Mouse (Mus musculus) megakaryocyte progenitor cell, adult 5-6 weeks (primary cell): ENCODE data around the gene Scn11a. TPM values are rescaled to one million over a fixed set of nuclear protein-coding genes. Genes with fewer than 3 reads are reported as not detected.

Experiments
- ATAC-seq: replicated peaks from 2 replicates; pipeline ENCODE4 v1.8.0; 2016; ENCODE audit warnings: mild to moderate bottlenecking, moderate TSS enrichment, inconsistent platforms; ENCODE audit not compliant: poor library complexity
- total RNA-seq, 2 experiments: library from RNA; stranded (forward) in 1 of 2; stranded (reverse) in 1 of 2; fragments of 157-497, 149-512 nt in 1 of 2; fragments of 200-1000 nt in 1 of 2; gene quantifications; 2 replicates each; pipeline versions ENCODE4 v1.2.3 to v1.2.4; 2015 to 2017

Gene Scn11a
- total RNA-seq, 2 experiments from 2014 or later = not detected

- no peak for ATAC-seq
Measured at GRCm38 (mm10) chr9:119796791-119797190, 28.5 kb downstream of the Scn11a start.

DNA sequence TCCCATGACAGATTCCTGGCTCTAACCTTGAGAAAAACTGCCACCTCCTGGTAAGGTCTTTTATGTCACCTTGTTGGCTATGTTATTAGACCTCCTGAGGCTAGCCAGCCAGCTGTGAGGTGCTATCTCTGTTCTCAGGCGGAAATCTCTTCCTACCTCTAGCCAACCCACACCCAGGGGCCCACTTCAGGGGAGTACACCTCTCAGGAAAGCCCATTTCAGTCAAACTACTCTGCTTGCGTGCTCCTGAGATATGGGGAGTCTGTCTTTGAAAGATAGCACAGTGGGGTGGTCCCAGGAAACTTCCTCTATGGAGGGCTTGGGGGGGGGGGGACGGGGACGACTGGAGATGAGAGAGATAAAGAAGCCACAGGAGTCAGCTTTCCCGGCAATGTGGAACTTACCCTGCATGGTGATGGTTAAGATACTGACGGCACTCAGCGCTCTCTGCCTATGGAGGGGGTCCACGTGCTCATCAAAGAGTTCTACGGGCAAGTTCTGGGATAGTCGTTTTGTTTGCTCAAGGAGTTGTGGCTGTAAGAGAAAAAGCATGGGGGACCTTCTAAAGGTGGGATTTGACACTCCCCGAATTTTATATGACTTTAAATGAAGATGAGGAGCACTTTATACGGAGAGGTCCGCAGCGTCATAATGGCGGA, 29.9 kb downstream of the Scn11a start:
- ATAC-seq = peak; percentile 81

DNA sequence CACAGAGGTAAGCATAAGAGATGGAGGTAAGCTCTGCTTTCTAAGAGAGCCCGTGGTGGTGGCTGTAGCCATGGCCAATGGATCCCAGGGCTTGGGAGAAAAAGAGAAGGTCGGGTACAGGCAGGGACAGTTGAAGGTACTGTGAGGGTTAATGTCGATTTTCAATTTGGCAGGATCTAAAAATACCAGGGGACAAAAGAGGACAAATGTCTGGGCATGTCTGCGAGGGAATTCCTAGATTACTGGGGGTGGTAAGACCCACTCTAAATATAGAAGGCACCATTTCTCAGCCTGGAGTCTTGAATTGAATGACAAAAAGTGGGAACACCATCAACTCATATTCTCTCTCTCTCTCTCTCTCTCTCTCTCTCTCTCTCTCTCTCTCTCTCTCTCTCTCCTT, 30.8 kb downstream of the Scn11a start:
- ATAC-seq = no peak

DNA sequence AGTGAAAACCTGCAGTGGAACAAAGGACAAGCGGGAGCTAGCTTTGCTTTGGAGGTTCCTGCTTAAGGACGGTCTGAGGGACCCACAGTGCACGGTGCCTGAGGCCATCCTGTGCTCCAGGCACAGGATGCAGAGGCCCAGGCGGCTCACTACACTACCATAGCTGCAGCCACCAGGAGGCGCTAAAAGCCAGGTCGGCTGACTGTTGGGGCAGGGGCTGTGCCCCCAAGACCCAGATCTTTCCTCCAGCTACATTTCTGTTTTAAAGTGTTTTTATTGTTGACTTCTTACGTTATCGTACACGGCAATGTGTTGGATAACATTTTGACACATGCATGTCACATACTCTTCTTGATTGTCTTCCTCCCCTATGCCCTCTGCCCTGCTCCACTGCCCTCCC, 32.8 kb downstream of the Scn11a start:
- ATAC-seq = no peak; the same call in none of the 2 replicates

GRCm38 (mm10) chr9:119780901-119781300, 44.4 kb downstream of the Scn11a start:
- no peak for ATAC-seq

DNA sequence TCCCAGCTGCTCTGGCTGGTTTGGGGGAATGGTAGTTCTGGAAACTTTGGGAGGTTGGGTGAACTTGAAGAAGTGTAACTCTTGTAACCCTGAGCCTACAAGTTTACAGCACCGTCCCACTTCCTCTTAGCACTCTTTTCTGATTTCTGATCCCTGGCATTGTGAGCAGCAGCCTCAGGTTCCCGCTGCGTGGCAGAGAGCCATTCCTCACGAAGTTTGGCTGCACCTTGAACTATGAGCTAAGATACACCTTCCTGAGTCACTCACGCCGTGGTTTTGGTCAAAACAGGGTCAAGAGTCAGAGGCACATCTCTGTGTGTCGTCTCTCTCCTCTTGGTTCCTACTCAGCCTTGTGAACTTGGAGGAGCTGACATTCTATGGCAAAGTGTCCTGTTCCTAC, 48.6 kb downstream of the Scn11a start:
- no peak for ATAC-seq

DNA sequence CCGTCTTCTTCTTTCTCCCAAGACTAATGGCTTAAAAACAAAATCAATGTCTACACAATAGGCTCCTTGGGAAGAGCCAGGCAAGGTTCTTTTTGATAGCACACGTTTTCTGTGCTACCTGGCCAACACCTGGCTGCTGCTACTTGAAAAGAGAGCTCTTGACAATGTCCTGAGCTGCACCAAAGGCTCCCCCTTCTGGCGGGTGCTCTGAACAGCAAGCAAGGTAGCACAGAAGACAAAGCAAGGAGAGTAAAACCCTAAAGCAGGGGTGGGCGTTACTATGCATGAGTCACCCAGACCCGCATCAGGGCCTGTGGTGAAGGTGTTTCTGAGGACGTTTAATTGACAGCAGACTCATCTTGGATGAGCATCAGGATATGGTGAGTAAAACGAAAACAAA, 56.7 kb downstream of the Scn11a start:
- peak; percentile 76 for ATAC-seq

DNA sequence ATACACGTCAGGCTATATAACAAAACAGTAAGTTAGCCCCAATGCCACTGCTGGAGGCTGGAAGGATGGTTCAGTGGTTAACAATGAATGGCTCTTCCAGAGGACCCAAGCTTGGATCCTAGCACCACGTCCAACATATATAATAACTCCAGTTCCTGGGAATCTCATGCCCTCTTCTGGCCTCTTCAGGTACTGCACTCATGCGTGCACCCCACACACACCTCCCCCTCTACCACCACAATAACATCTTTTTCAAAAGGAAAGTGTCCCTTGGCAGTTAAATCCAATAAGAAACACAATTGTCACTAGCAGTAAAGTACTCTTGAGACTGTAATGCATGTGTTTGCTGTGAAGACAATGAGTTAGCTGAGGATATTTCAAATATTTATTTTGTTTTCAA, 65.0 kb downstream of the Scn11a start:
- no peak for ATAC-seq

GRCm38 (mm10) chr9:119759457-119759856, 65.8 kb downstream of the Scn11a start:
- ATAC-seq = no peak

- ATAC-seq = peak; percentile 84
Measured at GRCm38 (mm10) chr9:119751507-119751906, 73.7 kb downstream of the Scn11a start.

- ATAC-seq = no peak
Measured at GRCm38 (mm10) chr9:119749112-119749511, 76.1 kb downstream of the Scn11a start.

GRCm38 (mm10) chr9:119743900-119744299, 81.4 kb downstream of the Scn11a start:
- ATAC-seq = peak; percentile 96

- no peak for ATAC-seq
Measured at GRCm38 (mm10) chr9:119743312-119743711, 81.9 kb downstream of the Scn11a start.

DNA sequence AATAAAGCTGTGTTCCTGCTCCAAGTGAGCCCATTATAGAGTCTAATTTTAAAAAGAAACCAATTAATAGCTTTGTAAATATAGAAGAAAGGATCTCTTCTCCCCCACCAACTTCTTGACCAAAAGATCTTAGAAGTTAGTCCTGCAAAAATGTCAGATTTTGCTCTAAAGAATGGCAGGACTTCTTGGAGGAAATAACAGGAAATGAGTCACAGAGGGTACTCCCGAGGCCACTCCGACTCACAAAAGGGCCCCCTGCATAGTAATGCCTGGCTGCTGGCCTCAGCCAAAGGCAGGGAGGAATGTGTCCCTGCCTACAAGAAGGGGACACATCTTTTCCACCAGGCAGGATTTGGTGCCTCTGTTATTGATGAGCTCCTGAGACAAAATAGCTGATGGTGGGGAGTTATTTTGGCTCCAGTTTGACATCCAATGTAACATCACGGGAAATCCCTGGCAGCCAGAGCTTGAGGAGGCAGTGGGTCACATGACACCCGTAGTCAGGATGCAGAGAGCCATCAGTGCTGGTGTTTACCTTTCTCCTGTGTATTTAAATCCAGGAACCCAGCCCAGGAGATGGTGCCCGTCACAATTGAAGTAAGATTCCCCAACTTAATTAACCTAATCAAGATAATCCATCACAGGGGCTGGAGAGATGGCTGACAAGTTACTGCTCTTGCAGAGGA, 84.0 kb downstream of the Scn11a start:
- ATAC-seq = no peak

- ATAC-seq = no peak
Measured at GRCm38 (mm10) chr9:119728412-119729097, 96.7 kb downstream of the Scn11a start.

DNA sequence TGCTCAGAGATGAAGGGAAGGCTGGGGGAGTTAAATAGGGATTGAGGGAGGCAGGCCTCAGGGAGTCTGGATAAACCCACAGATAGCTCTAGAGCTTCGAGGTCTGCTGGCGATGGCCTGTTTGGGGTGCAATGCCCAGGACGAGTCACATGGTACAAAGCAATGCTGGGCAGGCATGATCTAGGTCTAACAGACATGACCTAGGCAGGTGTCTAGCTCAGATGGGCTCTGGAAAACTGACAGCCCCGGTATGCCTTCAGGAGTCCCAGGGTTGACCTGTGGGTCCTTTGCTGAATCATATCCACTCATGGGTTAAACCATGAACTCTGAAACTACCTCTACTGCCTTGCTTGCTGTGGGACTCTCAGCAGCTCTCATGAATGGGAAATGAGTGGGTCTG, 98.3 kb downstream of the Scn11a start:
- no peak for ATAC-seq

GRCm38 (mm10) chr9:119725293-119725862, 99.9 kb downstream of the Scn11a start:
- no peak for ATAC-seq

- no peak for ATAC-seq
Measured at GRCm38 (mm10) chr9:119719222-119719621, 106.0 kb downstream of the Scn11a start, which contains the start of gene Scn10a. TSS of gene Scn10a (minus strand) at chr9:119719322.

- peak; percentile 71 for ATAC-seq
Measured at GRCm38 (mm10) chr9:119706700-119707099, 118.6 kb downstream of the Scn11a start.
